Mouse (Mus musculus) hindbrain, postnatal 0 days (tissue): ENCODE results near the gene Vipr2. TPM values are rescaled to one million over a fixed set of nuclear protein-coding genes. Genes with fewer than 3 reads are reported as not detected.

Experiments used
- ATAC-seq: fragments of 200-750 bp; cut with Nextera tagmentation; 2 replicates; pipeline ENCODE4 v1.8.0; 2017; ENCODE audit warnings: mild to moderate bottlenecking, moderate TSS enrichment, moderate library complexity
- DNase-seq: peaks from one replicate; pipeline ENCODE4 v3.0.0-alpha.2; 2015; ENCODE audit warnings: low spot score
- H3K27ac ChIP-seq: fragments of 300-500 bp; sonication (generic); 2 replicates; pipeline ENCODE4 v1.5.1; 2014; ENCODE audit warnings: mild to moderate bottlenecking
- H3K27me3 ChIP-seq: fragments of 300-500 bp; sonication (generic); 2 replicates; pipeline ENCODE4 v1.6.1; 2014; ENCODE audit warnings: low read length, mixed read lengths; ENCODE audit not compliant: insufficient read depth
- H3K36me3 ChIP-seq: fragments of 300-500 bp; sonication (generic); 2 replicates; pipeline ENCODE4 v1.6.1; 2014; ENCODE audit warnings: low read length, mixed read lengths; ENCODE audit not compliant: insufficient read depth
- H3K4me1 ChIP-seq: fragments of 300-500 bp; sonication (generic); 2 replicates; pipeline ENCODE4 v1.6.1; 2014; ENCODE audit warnings: antibody characterized with exemption, low read length, mixed read lengths; ENCODE audit not compliant: insufficient read depth
- H3K4me2 ChIP-seq: fragments of 300-500 bp; sonication (generic); 2 replicates; pipeline ENCODE4 v1.6.1; 2014; ENCODE audit warnings: low read depth, mild to moderate bottlenecking, low read length, moderate library complexity, mixed read lengths
- H3K4me3 ChIP-seq: fragments of 300-500 bp; sonication (generic); 2 replicates; pipeline ENCODE4 v1.5.1; 2014; ENCODE audit warnings: low read length
- H3K9ac ChIP-seq: fragments of 300-500 bp; sonication (generic); replicated peaks from 2 replicates; pipeline ENCODE4 v1.6.1; 2014; ENCODE audit warnings: mild to moderate bottlenecking, low read length, moderate library complexity, mixed read lengths
- H3K9me3 ChIP-seq: fragments of 300-500 bp; sonication (generic); 2 replicates; pipeline ENCODE4 v1.6.1; 2016; ENCODE audit warnings: low read length, mixed read lengths
- CTCF ChIP-seq: IDR thresholded peaks from 2 replicates; pipeline ENCODE4 v1.5.1; 2016; ENCODE audit warnings: antibody characterized with exemption, control low read depth, low read depth
- WGBS: fragments of 180-500 bp; shearing (Covaris S2); extraction: QIAGEN DNeasy Blood & Tissue Kit; methylation state at CpG from one replicate; pipeline ENCODE4 v1.1.7; 2014; 5-methylcytosine and 5-hydroxymethylcytosine counted together
- polyA plus RNA-seq: library from polyadenylated mRNA; unstranded; fragments of >200 nt; fragmentation: Nextera tagmentation; extraction: Ambion mirVana; gene quantifications from 2 replicates; pipeline ENCODE4 v1.2.1, GENCODE M21; 2015
- total RNA-seq: library from RNA; depleted of rRNA; stranded (reverse); fragments of >200 nt; gene quantifications from 2 replicates; pipeline ENCODE4 v1.2.3, GENCODE M21; 2014

Vipr2 gene
- total and polyA plus RNA-seq, 2 experiments from 2014 or later, result 0.65 to 5.3 TPM

DNA sequence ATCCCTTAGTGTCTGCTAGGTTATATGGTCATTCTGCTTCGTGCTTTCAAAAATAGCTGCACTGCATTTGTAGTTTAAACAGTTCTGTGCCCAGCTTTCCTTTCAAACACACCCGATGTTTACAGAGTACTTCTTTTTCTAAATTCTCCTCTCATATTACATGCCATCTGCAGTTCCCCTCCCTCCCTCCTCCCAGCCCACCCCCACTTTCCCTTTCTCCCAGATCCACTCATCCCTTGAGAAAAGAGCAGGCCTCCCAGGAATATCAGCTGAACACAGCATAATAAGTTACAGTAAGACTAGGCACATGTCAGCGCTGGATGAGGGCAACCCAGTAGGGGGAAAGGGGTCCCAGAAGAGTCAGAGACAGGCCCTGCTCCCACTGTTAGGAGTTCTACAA is 28.3 kb upstream of the Vipr2 start:
- peaks cover 5% of the 10 kb centered on the region; the same call in 1 of the 2 replicates for H3K4me1 ChIP-seq
- H3K27ac ChIP-seq, result no peak overlapping the region
- no peak for TF ChIP-seq CTCF
- H3K9ac ChIP-seq, result peak overlapping the region; percentile 95; the same call in 1 of the 2 replicates
- 86% methylated on average over 3 of the region's 3 CpGs for WGBS
- no peak for ATAC-seq
- no peak for DNase-seq
- H3K27me3 ChIP-seq, result no peaks in the 10 kb centered on the region
- H3K4me3 ChIP-seq, result peak overlapping the region; percentile 90; the same call in 1 of the 2 replicates
- no peaks in the 10 kb centered on the region for H3K9me3 ChIP-seq
- peak overlapping the region; percentile 57 for H3K4me2 ChIP-seq
- no peaks in the 10 kb centered on the region for H3K36me3 ChIP-seq

- Histone ChIP-seq H3K27me3 (no peaks in the 10 kb centered on the region), H3K9ac (no peak overlapping the region), H3K4me1 (peaks cover 5% of the 10 kb centered on the region; the same call in 1 of the 2 replicates), H3K27ac (no peak overlapping the region), H3K4me2 (no peak overlapping the region), H3K4me3 (no peak overlapping the region), H3K9me3 (no peaks in the 10 kb centered on the region), H3K36me3 (peaks cover 4% of the 10 kb centered on the region; the same call in 1 of the 2 replicates)
- ATAC-seq (no peak), DNase-seq (peak; percentile 19)
- WGBS, result 88% methylated on average over 6 of the region's 6 CpGs
- TF ChIP-seq CTCF, result peak; percentile 60
These were observed 27.8 kb upstream of the Vipr2 start for GRCm38 (mm10) chr12:116049701-116050100.

DNA sequence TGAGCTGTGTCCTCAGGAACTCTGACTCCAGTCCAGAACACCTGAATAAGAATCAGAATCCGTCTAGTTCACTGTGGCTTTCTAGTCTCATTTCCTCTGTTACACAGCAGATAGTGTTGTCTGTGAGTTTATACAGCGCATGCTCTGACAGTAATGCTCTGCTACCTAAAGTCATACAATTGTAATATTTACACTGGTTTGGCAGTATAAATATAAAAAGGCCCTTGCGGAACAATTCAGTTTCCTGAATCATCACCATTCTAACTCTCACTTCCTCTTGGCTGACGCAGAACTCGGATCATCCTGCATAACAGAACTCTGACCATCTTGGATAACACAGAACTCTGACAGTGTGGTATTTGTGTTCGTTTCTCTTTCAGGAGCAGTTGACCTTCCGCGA is 23.2 kb upstream of the Vipr2 start:
- no peak overlapping the region for H3K4me3 ChIP-seq
- 0 out of 2 replicates have a peak, but pooled peaks cover 7% of the 10 kb centered on the region for H3K9me3 ChIP-seq
- H3K36me3 ChIP-seq, result peaks cover 34% of the 10 kb centered on the region
- ATAC-seq (no peak), DNase-seq (no peak)
- no peak overlapping the region for H3K4me2 ChIP-seq
- 94% methylated on average over 8 of the region's 8 CpGs for whole genome bisulfite sequencing
- no peak overlapping the region for H3K9ac ChIP-seq
- no peaks in the 10 kb centered on the region for H3K27me3 ChIP-seq
- no peak for TF ChIP-seq CTCF
- no peaks in the 10 kb centered on the region for H3K4me1 ChIP-seq
- H3K27ac ChIP-seq, result no peak overlapping the region

DNA sequence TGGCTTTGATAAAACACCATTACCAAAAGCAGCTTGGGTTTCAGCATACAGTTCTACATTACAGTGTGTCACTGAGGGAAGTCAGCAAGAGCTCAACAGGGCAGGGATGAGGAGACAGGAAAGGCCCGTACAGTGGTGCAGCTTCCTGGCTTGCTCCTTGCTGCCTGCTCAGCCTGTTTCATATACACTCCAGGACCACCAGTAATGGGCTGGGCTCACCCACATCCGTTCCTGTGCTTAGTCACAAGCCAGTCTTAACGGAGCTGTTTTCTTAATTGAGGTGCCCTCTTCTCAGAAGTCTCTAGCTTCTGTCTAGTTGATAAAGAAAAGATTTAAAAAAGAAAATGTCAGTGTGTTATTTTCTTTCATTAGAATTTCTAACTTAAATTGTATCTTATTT is 21.4 kb upstream of the Vipr2 start:
- no peak overlapping the region for H3K27ac ChIP-seq
- no peak overlapping the region for H3K9ac ChIP-seq
- H3K4me3 ChIP-seq, result no peak overlapping the region
- peaks cover 47% of the 10 kb centered on the region for H3K36me3 ChIP-seq
- no peak overlapping the region for H3K4me2 ChIP-seq
- 97% methylated on average over 3 of the region's 3 CpGs for WGBS
- H3K9me3 ChIP-seq, result peaks cover 14% of the 10 kb centered on the region
- no peak for DNase-seq
- no peaks in the 10 kb centered on the region for H3K27me3 ChIP-seq
- ATAC-seq, result no peak
- TF ChIP-seq CTCF, result no peak
- H3K4me1 ChIP-seq, result no peaks in the 10 kb centered on the region

- H3K27ac ChIP-seq, result no peak overlapping the region
- ATAC-seq (no peak), DNase-seq (no peak)
- H3K9me3 ChIP-seq, result peaks cover 14% of the 10 kb centered on the region
- no peaks in the 10 kb centered on the region for H3K27me3 ChIP-seq
- 97% methylated on average over 5 of the region's 5 CpGs for WGBS
- H3K4me2 ChIP-seq, result no peak overlapping the region
- H3K4me1 ChIP-seq, result no peaks in the 10 kb centered on the region
- no peak for TF ChIP-seq CTCF
- no peak overlapping the region for H3K4me3 ChIP-seq
- peaks cover 37% of the 10 kb centered on the region for H3K36me3 ChIP-seq
- H3K9ac ChIP-seq, result no peak overlapping the region
These were observed 15.8 kb upstream of the Vipr2 start for GRCm38 (mm10) chr12:116061561-116062193.

- peaks cover 14% of the 10 kb centered on the region for H3K9me3 ChIP-seq
- DNase-seq (no peak), ATAC-seq (no peak)
- no peak overlapping the region for H3K4me3 ChIP-seq
- no peaks in the 10 kb centered on the region for H3K4me1 ChIP-seq
- H3K36me3 ChIP-seq, result peaks cover 31% of the 10 kb centered on the region
- TF ChIP-seq CTCF, result no peak
- no peaks in the 10 kb centered on the region for H3K27me3 ChIP-seq
- H3K27ac ChIP-seq, result no peak overlapping the region
- 92% methylated on average over 2 of the region's 2 CpGs for WGBS
- no peak overlapping the region for H3K4me2 ChIP-seq
- H3K9ac ChIP-seq, result no peak overlapping the region
These were observed 15.3 kb upstream of the Vipr2 start for GRCm38 (mm10) chr12:116062194-116062583.

DNA sequence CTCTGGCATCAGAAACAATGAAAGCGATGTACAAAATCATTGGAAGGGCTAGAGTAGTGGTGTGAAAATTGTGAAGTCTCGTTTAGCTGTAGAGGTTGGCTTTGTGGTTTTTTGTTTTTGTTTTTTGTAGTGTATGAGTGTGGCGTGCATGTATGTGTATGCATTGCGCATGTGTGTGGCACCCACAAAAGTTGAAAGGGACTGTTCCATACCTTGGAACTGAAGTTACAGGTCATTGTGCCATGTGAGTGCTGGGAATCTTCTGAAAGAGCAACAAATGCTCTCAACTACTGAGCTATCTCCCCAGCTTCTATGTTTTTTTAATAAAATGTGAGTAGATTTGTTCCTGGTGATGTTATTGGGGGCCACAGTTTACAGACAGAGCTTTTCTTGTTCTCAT is 14.5 kb upstream of the Vipr2 start:
- DNase-seq (no peak), ATAC-seq (no peak)
- Histone ChIP-seq H3K4me3 (no peak overlapping the region), H3K9ac (no peak overlapping the region), H3K4me1 (no peaks in the 10 kb centered on the region), H3K9me3 (peaks cover 14% of the 10 kb centered on the region), H3K4me2 (no peak overlapping the region), H3K36me3 (peaks cover 26% of the 10 kb centered on the region), H3K27ac (no peak overlapping the region), H3K27me3 (no peaks in the 10 kb centered on the region)
- no peak for TF ChIP-seq CTCF
- WGBS, result 96% methylated on average over 4 of the region's 4 CpGs
